Mouse (Mus musculus) embryonic facial prominence, embryonic 15.5 days (tissue): ENCODE results near the gene Mgat1. TPM values are rescaled to one million over a fixed set of nuclear protein-coding genes. Genes with fewer than 3 reads are reported as not detected.
A peak's percentile ranks its signal among the peaks of the same experiment; 100 is the strongest.

ENCODE experiments used
- ATAC-seq: fragments of 200-750 bp; cut with Nextera tagmentation; 2 replicates; pipeline ENCODE4 v1.8.0; 2017; ENCODE audit warnings: low read depth, moderate TSS enrichment; ENCODE audit not compliant: insufficient number of reproducible peaks, low FRiP score, low TSS enrichment
- H3K27ac ChIP-seq: fragments of 300-500 bp; sonication (generic); replicated peaks from 2 replicates; pipeline ENCODE4 v1.5.1; 2015; ENCODE audit warnings: mild to moderate bottlenecking, inconsistent platforms
- H3K27me3 ChIP-seq: fragments of 300-500 bp; sonication (generic); 2 replicates; pipeline ENCODE4 v1.6.1; 2015; ENCODE audit warnings: inconsistent platforms
- H3K36me3 ChIP-seq: fragments of 300-500 bp; sonication (generic); 2 replicates; pipeline ENCODE4 v1.6.1; 2015; ENCODE audit warnings: mild to moderate bottlenecking, inconsistent platforms
- H3K4me1 ChIP-seq: fragments of 300-500 bp; sonication (generic); 2 replicates; pipeline ENCODE4 v1.6.1; 2015; ENCODE audit warnings: inconsistent platforms
- H3K4me2 ChIP-seq: fragments of 300-500 bp; sonication (generic); replicated peaks from 2 replicates; pipeline ENCODE4 v1.6.1; 2015; ENCODE audit warnings: mild to moderate bottlenecking, inconsistent platforms
- H3K4me3 ChIP-seq: fragments of 300-500 bp; sonication (generic); replicated peaks from 2 replicates; pipeline ENCODE4 v1.5.1; 2015; ENCODE audit warnings: mild to moderate bottlenecking, inconsistent platforms
- H3K9ac ChIP-seq: fragments of 300-500 bp; sonication (generic); 2 replicates; pipeline ENCODE4 v1.6.1; 2015; ENCODE audit warnings: inconsistent platforms
- H3K9me3 ChIP-seq: fragments of 300-500 bp; sonication (generic); replicated peaks from 2 replicates; pipeline ENCODE4 v1.6.1; 2016; ENCODE audit warnings: inconsistent platforms
- WGBS: fragments of 180-500 bp; shearing (Covaris S2); methylation state at CpG from one replicate; pipeline ENCODE4 v1.1.7; 2015; 5-methylcytosine and 5-hydroxymethylcytosine counted together
- polyA plus RNA-seq: library from polyadenylated mRNA; unstranded; fragments of >200 nt; fragmentation: Nextera tagmentation; extraction: Ambion mirVana; gene quantifications from 2 replicates; pipeline ENCODE4 v1.2.1, GENCODE M21; 2015

Mgat1 gene
- polyA plus RNA-seq, 1 experiment from 2014 or later = 71.7 TPM

DNA sequence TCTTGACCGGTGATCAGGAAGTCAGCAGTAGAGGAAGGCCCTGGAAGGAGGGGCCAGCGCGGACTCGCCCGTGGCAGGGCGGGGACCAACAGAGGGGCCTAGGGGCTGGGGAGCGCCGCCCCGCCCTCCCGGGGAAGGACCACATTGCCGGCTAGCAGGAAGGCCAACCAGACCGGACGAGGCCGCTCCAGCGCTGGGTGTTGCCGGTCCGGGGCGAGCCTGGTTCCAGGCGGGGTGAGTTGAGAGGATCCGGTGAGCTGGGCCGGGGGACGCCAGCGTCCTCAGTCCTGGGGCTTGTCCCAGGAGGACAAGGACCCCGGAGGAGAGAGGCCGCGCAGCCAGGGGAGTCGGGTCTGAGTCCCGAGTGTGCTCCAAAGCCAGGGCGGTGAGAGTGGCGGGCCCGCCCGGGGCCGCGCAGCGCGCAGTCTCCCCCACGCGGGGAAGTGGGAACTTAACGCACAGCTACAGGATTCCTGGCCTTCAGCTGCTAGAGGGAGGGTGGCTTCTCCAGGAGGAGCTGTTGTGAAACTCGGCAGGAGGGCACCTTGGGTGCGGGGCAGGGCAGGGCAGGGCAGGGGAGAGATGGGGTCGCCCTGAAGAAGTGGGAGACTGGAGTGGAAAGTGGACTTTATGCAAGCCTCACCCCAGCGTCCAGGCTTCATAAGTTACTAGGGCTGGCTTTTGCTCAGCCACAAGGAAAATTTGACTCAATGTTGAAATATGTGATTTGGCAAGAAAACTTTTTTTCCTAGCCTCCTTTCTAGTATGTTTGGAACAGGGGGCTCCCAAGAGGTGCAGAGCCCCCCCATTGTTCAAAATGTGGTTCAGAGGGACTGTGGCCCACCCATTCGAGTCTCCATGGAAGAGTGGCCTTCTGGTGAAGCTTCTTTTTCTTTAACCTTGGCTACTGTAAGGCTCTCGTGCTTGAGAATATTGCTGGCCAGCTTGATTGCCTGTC lies 6.7 kb downstream of the Mgat1 start:
- Histone ChIP-seq H3K27me3 (no peaks in the 10 kb centered on the region), H3K9ac (peak overlapping the region; percentile 81), H3K4me2 (peak overlapping the region; percentile 74), H3K27ac (peak overlapping the region; percentile 95), H3K4me1 (peaks cover 60% of the 10 kb centered on the region), H3K9me3 (no peaks in the 10 kb centered on the region), H3K36me3 (peaks cover 20% of the 10 kb centered on the region), H3K4me3 (peak overlapping the region; percentile 76)
- peak; percentile 94 for ATAC-seq
- WGBS = 1% methylated on average over 45 of the region's 45 CpGs

DNA sequence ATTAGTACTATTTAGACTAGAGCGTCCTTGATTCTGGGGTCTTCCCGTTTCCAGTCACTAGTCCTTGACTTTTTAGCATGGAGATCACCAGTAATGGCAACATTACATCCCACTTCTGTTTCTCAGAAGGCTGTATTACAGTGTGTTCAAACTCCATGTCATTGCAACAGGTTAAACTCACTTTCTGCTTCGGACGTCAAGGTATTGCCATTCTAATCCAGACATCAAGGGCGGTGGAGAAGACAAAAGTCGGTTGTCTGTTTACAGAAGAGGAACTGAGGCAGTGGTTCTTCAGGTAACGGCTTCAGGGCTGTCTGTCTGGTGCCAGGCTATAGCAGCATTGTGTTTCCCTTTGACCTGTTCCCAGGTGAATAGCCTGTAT lies 7.4 kb downstream of the Mgat1 start:
- no peak for ATAC-seq
- peak overlapping the region; percentile 95 for H3K27ac ChIP-seq

DNA sequence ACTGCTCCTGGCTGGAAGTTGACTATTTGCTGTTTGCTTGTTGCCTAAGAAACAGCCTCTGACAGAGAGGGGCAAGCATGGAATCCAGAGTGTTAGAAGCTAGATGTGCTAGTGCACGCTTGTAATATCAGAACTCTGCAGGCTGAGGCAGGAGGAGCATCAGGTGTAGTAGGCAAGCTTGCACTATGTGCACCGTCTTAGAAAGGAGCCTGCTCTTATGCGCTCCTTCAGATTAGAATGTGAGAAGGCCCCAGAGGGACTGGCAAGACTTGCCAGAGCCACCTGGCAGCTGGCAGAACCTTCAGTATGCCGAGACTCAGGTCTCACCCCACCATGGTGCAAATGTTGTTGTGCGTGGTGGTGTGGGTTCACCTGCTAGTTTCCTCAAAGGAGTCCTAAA lies 8.1 kb downstream of the Mgat1 start:
- no peak overlapping the region for H3K9ac ChIP-seq
- no peaks in the 10 kb centered on the region for H3K27me3 ChIP-seq
- ATAC-seq = no peak
- WGBS = 86% methylated on average over 5 of the region's 5 CpGs
- peaks cover 47% of the 10 kb centered on the region for H3K4me1 ChIP-seq
- H3K4me3 ChIP-seq = no peak overlapping the region
- H3K4me2 ChIP-seq = no peak overlapping the region; the same call in 1 of the 2 replicates
- H3K27ac ChIP-seq = no peak overlapping the region
- H3K9me3 ChIP-seq = no peaks in the 10 kb centered on the region
- H3K36me3 ChIP-seq = peaks cover 20% of the 10 kb centered on the region

More for the DNA sequence above, 7.4 kb downstream of the Mgat1 start:
- Histone ChIP-seq H3K9me3 (no peaks in the 10 kb centered on the region), H3K36me3 (peaks cover 20% of the 10 kb centered on the region), H3K4me2 (peak overlapping the region; percentile 74), H3K9ac (peak overlapping the region; percentile 81), H3K4me1 (peaks cover 54% of the 10 kb centered on the region), H3K4me3 (peak overlapping the region; percentile 76), H3K27me3 (no peaks in the 10 kb centered on the region)
- 60% methylated on average over 7 of the region's 7 CpGs for WGBS

DNA sequence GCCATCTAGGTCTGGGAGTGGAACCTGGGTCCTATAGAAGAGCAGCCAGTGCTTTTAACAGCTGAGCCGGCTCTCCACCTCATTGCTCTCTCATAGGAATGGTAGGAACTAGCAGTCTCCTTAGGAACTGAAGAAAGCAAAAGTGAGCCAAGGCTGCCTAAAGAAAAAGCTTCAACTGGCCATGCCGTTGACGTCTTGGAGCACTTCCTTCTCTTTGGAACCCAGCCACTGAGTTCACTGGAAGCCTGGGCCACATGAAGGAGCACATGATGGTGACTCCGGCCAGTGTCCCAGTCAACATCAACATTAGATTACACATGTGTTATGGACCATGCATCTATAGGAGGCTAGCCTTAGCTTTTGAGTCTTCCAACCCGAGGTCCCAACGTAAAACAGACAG lies 9.0 kb downstream of the Mgat1 start:
- H3K4me2 ChIP-seq = no peak overlapping the region
- peaks cover 20% of the 10 kb centered on the region for H3K36me3 ChIP-seq
- no peak overlapping the region for H3K9ac ChIP-seq
- H3K9me3 ChIP-seq = no peaks in the 10 kb centered on the region
- ATAC-seq = no peak
- no peak overlapping the region for H3K4me3 ChIP-seq
- H3K27ac ChIP-seq = no peak overlapping the region
- no peaks in the 10 kb centered on the region for H3K27me3 ChIP-seq
- peaks cover 41% of the 10 kb centered on the region for H3K4me1 ChIP-seq
- 89% methylated on average over 6 of the region's 6 CpGs for WGBS

DNA sequence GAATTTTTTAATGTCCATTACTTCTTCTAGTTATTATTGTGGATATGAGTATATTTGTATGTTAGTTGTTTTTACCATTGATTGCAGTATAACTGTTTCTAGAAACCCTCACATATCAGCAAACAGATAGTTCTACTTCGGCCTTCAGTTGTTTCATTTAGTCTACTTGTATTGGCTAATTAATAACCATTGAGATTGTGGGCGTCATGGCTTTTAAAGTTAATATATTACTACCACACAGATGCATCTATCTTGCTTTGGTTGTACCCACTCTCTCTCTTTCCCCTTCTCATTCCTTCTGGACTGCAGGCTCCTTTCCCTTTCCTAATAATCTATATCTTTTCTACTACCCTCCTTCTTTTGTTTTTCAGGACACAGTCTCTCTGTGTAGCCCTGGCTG lies 15.3 kb downstream of the Mgat1 start:
- WGBS = 94% methylated on average over 2 of the region's 2 CpGs
- Histone ChIP-seq H3K27ac (no peak overlapping the region), H3K4me2 (no peak overlapping the region), H3K9me3 (no peaks in the 10 kb centered on the region), H3K27me3 (no peaks in the 10 kb centered on the region), H3K4me1 (0 out of 2 replicates have a peak, but pooled peaks cover 5% of the 10 kb centered on the region), H3K36me3 (peaks cover 31% of the 10 kb centered on the region), H3K9ac (no peak overlapping the region), H3K4me3 (no peak overlapping the region)
- ATAC-seq = no peak

DNA sequence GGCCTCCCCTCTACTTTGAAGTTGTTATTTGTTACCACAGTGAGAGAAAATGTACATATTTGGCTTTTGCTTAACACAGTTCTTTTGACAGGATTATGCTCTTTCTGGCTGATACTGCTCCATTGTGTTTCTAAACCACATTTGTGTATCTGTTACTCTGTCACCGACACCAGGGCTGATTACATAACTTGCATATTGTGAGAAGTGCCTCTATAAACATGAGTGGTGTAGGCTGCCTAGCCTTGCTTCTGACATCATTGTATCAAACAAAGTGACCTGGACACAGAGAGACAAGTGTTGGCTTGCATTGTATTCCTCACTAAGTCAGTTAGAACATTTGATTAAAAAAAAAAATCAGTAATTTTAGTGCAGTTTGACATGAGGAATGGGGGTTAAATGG lies 15.8 kb downstream of the Mgat1 start:
- H3K4me1 ChIP-seq = 0 out of 2 replicates have a peak, but pooled peaks cover 1% of the 10 kb centered on the region
- no peaks in the 10 kb centered on the region for H3K9me3 ChIP-seq
- peaks cover 34% of the 10 kb centered on the region for H3K36me3 ChIP-seq
- H3K27ac ChIP-seq = no peak overlapping the region
- H3K4me3 ChIP-seq = no peak overlapping the region
- H3K27me3 ChIP-seq = no peaks in the 10 kb centered on the region
- H3K4me2 ChIP-seq = no peak overlapping the region
- ATAC-seq = no peak
- 71% methylated on average over 1 of the region's 1 CpGs for WGBS
- no peak overlapping the region for H3K9ac ChIP-seq

DNA sequence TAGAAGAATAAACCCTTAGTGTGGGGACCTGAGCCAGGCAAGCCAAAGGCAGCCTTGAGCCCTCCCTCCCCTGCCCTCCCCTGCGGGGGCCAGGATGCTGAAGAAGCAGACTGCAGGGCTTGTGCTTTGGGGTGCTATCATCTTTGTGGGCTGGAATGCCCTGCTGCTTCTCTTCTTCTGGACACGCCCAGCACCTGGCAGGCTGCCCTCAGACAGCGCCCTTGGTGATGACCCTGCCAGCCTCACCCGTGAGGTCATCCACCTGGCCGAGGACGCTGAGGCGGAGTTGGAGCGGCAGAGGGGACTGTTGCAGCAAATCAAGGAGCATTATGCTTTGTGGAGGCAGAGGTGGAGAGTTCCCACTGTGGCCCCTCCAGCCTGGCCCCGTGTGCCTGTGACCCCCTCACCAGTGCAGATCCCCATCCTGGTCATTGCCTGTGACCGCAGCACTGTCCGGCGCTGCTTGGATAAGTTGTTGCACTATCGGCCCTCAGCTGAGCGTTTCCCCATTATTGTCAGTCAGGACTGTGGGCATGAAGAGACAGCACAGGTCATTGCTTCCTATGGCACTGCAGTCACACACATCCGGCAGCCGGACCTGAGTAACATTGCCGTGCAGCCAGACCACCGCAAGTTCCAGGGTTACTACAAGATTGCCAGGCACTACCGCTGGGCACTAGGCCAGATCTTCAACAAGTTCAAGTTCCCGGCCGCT lies 16.8 kb downstream of the Mgat1 start:
- peaks cover 30% of the 10 kb centered on the region for H3K36me3 ChIP-seq
- ATAC-seq = peak; percentile 13; the same call in 1 of the 2 replicates
- 91% methylated on average over 21 of the region's 21 CpGs for WGBS

DNA sequence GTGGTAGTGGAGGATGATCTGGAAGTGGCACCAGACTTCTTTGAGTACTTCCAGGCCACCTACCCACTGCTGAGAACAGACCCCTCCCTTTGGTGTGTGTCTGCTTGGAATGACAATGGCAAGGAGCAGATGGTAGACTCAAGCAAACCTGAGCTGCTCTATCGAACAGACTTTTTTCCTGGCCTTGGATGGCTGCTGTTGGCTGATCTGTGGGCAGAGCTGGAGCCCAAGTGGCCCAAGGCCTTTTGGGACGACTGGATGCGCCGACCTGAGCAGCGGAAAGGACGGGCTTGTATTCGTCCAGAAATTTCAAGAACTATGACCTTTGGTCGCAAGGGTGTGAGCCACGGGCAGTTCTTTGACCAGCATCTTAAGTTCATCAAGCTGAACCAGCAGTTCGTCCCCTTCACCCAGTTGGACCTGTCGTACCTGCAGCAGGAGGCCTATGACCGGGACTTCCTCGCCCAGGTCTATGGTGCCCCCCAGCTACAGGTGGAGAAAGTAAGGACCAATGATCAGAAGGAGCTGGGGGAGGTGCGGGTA lies 17.4 kb downstream of the Mgat1 start:
- no peaks in the 10 kb centered on the region for H3K4me1 ChIP-seq
- 90% methylated on average over 14 of the region's 14 CpGs for WGBS
- H3K9me3 ChIP-seq = no peaks in the 10 kb centered on the region
- H3K9ac ChIP-seq = no peak overlapping the region
- no peaks in the 10 kb centered on the region for H3K27me3 ChIP-seq
- H3K4me3 ChIP-seq = no peak overlapping the region
- H3K27ac ChIP-seq = no peak overlapping the region
- ATAC-seq = 0 out of 2 replicates have a peak, but pooled peaks have one; percentile 8
- H3K36me3 ChIP-seq = peaks cover 30% of the 10 kb centered on the region
- H3K4me2 ChIP-seq = no peak overlapping the region

More for the DNA sequence above, 16.8 kb downstream of the Mgat1 start:
- Histone ChIP-seq H3K4me1 (no peaks in the 10 kb centered on the region), H3K27ac (no peak overlapping the region), H3K4me3 (no peak overlapping the region), H3K4me2 (no peak overlapping the region), H3K9me3 (no peaks in the 10 kb centered on the region), H3K9ac (no peak overlapping the region), H3K27me3 (no peaks in the 10 kb centered on the region)

DNA sequence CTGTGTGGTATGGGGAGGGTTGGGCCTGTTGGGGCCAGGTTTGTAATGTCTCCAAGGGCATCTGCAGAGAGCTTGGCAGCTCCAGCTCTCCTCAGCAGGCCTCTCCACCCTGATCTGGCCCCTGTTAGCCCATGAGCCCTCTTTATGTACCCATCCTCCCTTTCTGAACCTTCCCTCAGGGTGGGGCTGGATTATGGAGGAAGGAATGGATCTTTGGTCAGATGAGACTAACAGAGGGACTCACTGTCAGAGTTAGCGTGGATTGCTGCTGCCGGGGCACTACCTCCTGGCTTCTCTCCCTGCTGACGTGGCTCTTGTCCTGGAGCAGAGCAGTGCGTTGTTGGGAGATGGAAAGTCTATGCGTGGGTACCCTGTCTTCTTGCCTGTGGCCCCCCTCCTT lies 18.3 kb downstream of the Mgat1 start:
- no peak overlapping the region for H3K27ac ChIP-seq
- no peak overlapping the region for H3K9ac ChIP-seq
- WGBS = 82% methylated on average over 5 of the region's 5 CpGs
- no peak overlapping the region for H3K4me2 ChIP-seq
- H3K9me3 ChIP-seq = no peaks in the 10 kb centered on the region
- H3K4me3 ChIP-seq = no peak overlapping the region
- ATAC-seq = no peak
- H3K4me1 ChIP-seq = no peaks in the 10 kb centered on the region
- no peaks in the 10 kb centered on the region for H3K27me3 ChIP-seq
- peaks cover 30% of the 10 kb centered on the region for H3K36me3 ChIP-seq

DNA sequence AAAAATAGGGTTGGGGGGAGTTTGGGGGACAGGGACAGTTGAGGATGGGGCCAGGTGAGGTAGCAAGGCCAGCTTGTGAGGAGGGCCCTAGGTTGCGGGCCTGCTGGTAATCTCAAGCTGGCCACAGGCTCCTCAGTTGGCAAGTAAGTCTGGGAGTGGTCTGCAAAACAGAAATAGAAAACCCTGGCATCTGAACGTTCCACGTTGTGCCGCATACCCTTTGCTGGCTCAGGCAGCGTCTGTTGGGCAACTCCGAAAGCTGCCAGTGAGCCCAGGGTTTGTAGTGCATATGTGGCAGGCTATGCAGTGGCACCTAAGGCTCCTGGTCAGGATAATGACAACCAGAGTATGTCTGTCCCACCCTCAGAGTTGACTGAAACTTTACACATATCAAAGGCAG lies 19.2 kb downstream of the Mgat1 start:
- Histone ChIP-seq H3K36me3 (peaks cover 30% of the 10 kb centered on the region), H3K27ac (no peak overlapping the region), H3K4me3 (no peak overlapping the region), H3K4me1 (no peaks in the 10 kb centered on the region), H3K9ac (no peak overlapping the region), H3K9me3 (no peaks in the 10 kb centered on the region), H3K27me3 (no peaks in the 10 kb centered on the region), H3K4me2 (no peak overlapping the region)
- WGBS = 83% methylated on average over 6 of the region's 6 CpGs
- ATAC-seq = no peak

DNA sequence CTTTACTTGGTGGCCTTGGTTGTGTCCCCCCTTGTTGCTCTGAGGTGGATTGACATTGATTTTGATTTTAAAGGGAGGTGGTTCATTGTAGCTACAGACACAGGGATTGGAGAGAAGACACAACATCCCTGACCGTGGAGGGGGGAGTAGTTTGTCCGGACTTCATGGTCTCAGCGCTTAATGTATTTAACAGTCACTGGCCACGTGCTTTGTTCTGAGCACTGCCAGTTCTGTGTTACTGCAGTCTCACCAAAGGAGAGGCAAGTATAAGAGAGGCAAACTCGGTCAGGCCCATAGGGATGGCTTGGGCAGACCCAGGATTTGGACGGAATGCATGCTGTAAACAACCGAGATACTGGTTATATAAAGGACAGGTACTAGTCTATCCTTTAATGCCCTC lies 20.1 kb downstream of the Mgat1 start:
- H3K9ac ChIP-seq = no peak overlapping the region
- H3K36me3 ChIP-seq = peaks cover 30% of the 10 kb centered on the region
- H3K4me3 ChIP-seq = no peak overlapping the region
- H3K9me3 ChIP-seq = no peaks in the 10 kb centered on the region
- WGBS = 85% methylated on average over 7 of the region's 7 CpGs
- no peak for ATAC-seq
- no peaks in the 10 kb centered on the region for H3K4me1 ChIP-seq
- no peak overlapping the region for H3K27ac ChIP-seq
- no peak overlapping the region for H3K4me2 ChIP-seq
- no peaks in the 10 kb centered on the region for H3K27me3 ChIP-seq
